Mouse (Mus musculus): ENCODE data around the gene G6pd2. TPM values are rescaled to one million over a fixed set of nuclear protein-coding genes. Genes with fewer than 3 reads are reported as not detected.

Gene G6pd2
- total RNA-seq (2014; rRNA removed) (not detected in 2 replicates), polyA plus RNA-seq (2015; fragmentation: Nextera tagmentation; extraction: Ambion mirVana) (not detected in 2 replicates)

- H3K36me3 ChIP-seq (ENCODE audit: insufficient read depth, low read length): no peaks in the 10 kb centered on the region
- ATAC-seq (ENCODE audit: low FRiP score) (no peak), DNase-seq (ENCODE audit: low spot score) (no peak)
- no peak for TF ChIP-seq CTCF (IDR thresholded peaks at IDR 0.05)
- no peaks in the 10 kb centered on the region for H3K4me1 ChIP-seq (ENCODE audit: insufficient read depth, low read length)
- no peak within 1 kb of the TSS for H3K4me3 ChIP-seq (ENCODE audit: low read depth, low read length)
- no peak within 1 kb of the TSS for H3K9ac ChIP-seq (replicated peaks; ENCODE audit: low read length, poor library complexity, severe bottlenecking)
- no peaks in the 10 kb centered on the region for H3K27me3 ChIP-seq (ENCODE audit: insufficient read depth, low read length)
- no peak within 1 kb of the TSS for H3K27ac ChIP-seq (ENCODE audit: low read depth, low read length)
- peaks cover 4% of the 10 kb centered on the region; the same call in 1 of the 2 replicates for H3K9me3 ChIP-seq (ENCODE audit: low read length)
- 95% methylated on average over 2 of the region's 2 CpGs for WGBS
- no peak within 1 kb of the TSS for H3K4me2 ChIP-seq (ENCODE audit: low read depth, low read length, poor library complexity, severe bottlenecking)
Observed at GRCm38 (mm10) chr5:61808516-61808915, at the start of gene G6pd2. Gene G6pd2, plus strand, starts transcription at chr5:61808816.

GRCm38 (mm10) chr5:61764214-61764613, 44.4 kb upstream of the G6pd2 start:
- Histone ChIP-seq H3K27ac (ENCODE audit: low read depth, low read length) (no peak overlapping the region), H3K9ac (replicated peaks; ENCODE audit: low read length, poor library complexity, severe bottlenecking) (no peak overlapping the region), H3K27me3 (ENCODE audit: insufficient read depth, low read length) (no peaks in the 10 kb centered on the region), H3K4me2 (ENCODE audit: low read depth, low read length, poor library complexity, severe bottlenecking) (no peak overlapping the region), H3K9me3 (ENCODE audit: low read length) (no peaks in the 10 kb centered on the region), H3K4me1 (ENCODE audit: insufficient read depth, low read length) (no peaks in the 10 kb centered on the region), H3K36me3 (ENCODE audit: insufficient read depth, low read length) (no peaks in the 10 kb centered on the region), H3K4me3 (ENCODE audit: low read depth, low read length) (no peak overlapping the region)
- TF ChIP-seq CTCF (IDR thresholded peaks at IDR 0.05): no peak
- DNase-seq (ENCODE audit: low spot score) (no peak), ATAC-seq (ENCODE audit: low FRiP score) (no peak)
- WGBS: 63% methylated on average over 1 of the region's 1 CpGs

- H3K9me3 ChIP-seq (ENCODE audit: low read length): no peaks in the 10 kb centered on the region
- no peak for TF ChIP-seq CTCF (IDR thresholded peaks at IDR 0.05)
- H3K27me3 ChIP-seq (ENCODE audit: insufficient read depth, low read length): no peaks in the 10 kb centered on the region
- H3K4me3 ChIP-seq (ENCODE audit: low read depth, low read length): no peak overlapping the region
- H3K4me2 ChIP-seq (ENCODE audit: low read depth, low read length, poor library complexity, severe bottlenecking): no peak overlapping the region
- H3K4me1 ChIP-seq (ENCODE audit: insufficient read depth, low read length): no peaks in the 10 kb centered on the region
- no peaks in the 10 kb centered on the region for H3K36me3 ChIP-seq (ENCODE audit: insufficient read depth, low read length)
- ATAC-seq (ENCODE audit: low FRiP score) (no peak), DNase-seq (ENCODE audit: low spot score) (no peak)
- no peak overlapping the region for H3K9ac ChIP-seq (replicated peaks; ENCODE audit: low read length, poor library complexity, severe bottlenecking)
- no peak overlapping the region for H3K27ac ChIP-seq (ENCODE audit: low read depth, low read length)
Observed at GRCm38 (mm10) chr5:61832935-61833551, 24.4 kb downstream of the G6pd2 start.

- Histone ChIP-seq H3K4me3 (ENCODE audit: low read depth, low read length) (no peak overlapping the region), H3K9me3 (ENCODE audit: low read length) (no peaks in the 10 kb centered on the region), H3K27ac (ENCODE audit: low read depth, low read length) (no peak overlapping the region), H3K27me3 (ENCODE audit: insufficient read depth, low read length) (no peaks in the 10 kb centered on the region), H3K36me3 (ENCODE audit: insufficient read depth, low read length) (no peaks in the 10 kb centered on the region), H3K4me2 (ENCODE audit: low read depth, low read length, poor library complexity, severe bottlenecking) (no peak overlapping the region), H3K9ac (replicated peaks; ENCODE audit: low read length, poor library complexity, severe bottlenecking) (no peak overlapping the region), H3K4me1 (ENCODE audit: insufficient read depth, low read length) (no peaks in the 10 kb centered on the region)
- DNase-seq (ENCODE audit: low spot score): no peak
- TF ChIP-seq CTCF (IDR thresholded peaks at IDR 0.05): no peak
- whole genome bisulfite sequencing: 79% methylated on average over 2 of the region's 2 CpGs
- ATAC-seq (ENCODE audit: low FRiP score): no peak
Observed at GRCm38 (mm10) chr5:61843891-61844290, 35.3 kb downstream of the G6pd2 start.
